Mouse (Mus musculus): ENCODE results near the gene Nup214. TPM values are rescaled to one million over a fixed set of nuclear protein-coding genes. Genes with fewer than 3 reads are reported as not detected.

The Nup214 gene
- polyA plus RNA-seq, 1 experiment = 75.8 TPM

DNA sequence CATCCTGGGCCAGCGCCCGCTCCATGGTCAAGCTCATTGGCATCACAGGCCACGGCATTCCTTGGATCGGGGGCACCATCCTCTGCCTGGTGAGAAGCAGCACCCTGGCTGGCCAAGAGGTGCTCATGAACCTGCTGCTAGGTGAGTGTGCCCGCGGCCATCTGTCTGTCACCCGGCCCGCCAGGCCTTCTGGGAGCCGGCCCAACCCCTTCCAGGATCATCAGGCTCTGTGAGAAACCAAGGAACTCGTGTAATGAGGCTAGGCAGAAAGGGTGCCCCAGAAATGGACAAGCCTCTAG, 121.8 kb downstream of the Nup214 start:
- 92% methylated on average over 10 of the region's 10 CpGs for WGBS
- no peaks in the 10 kb centered on the region for H3K27me3 ChIP-seq (ENCODE audit: control insufficient read depth, insufficient read depth, low read length)
- TF ChIP-seq CTCF (IDR thresholded peaks at IDR 0.05; ENCODE audit: borderline replicate concordance, control insufficient read depth, extremely low read depth, insufficient read depth, low read length, poor library complexity) = no peak
- TF ChIP-seq POLR2A (IDR thresholded peaks at IDR 0.05; ENCODE audit: control insufficient read depth, extremely low read depth, insufficient read depth, low read length, poor library complexity) = no peak
- H3K27ac ChIP-seq (ENCODE audit: control insufficient read depth, insufficient read depth, low read length) = no peak overlapping the region
- peaks cover 7% of the 10 kb centered on the region; the same call in 1 of the 2 replicates for H3K4me1 ChIP-seq (replicated peaks; ENCODE audit: control insufficient read depth, insufficient read depth, low read length)
- no peaks in the 10 kb centered on the region for H3K36me3 ChIP-seq (ENCODE audit: control insufficient read depth, insufficient read depth, low read length)
- DNase-seq = no peak
- no peak overlapping the region for H3K4me3 ChIP-seq (ENCODE audit: control insufficient read depth, insufficient read depth, low read length)

DNA sequence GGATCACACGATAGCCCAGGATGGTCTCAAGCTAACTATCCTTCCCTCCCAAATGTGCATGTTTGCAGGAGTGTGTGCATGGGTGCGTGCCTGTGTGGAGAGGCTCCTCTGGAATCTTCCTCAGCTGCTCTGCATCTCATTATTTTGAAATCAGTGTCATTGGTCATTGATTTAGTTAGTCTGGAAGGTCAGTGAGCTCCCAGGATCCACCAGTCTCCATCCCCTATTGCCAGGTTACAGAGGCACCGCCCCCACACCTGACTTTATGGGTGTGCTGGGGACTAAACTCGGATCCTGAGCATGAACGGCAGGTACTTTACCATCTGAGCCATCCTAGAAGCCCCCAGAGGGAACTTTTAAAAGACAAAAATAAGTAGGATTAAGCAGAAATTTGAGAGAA, 128.7 kb downstream of the Nup214 start:
- no peak for DNase-seq
- TF ChIP-seq CTCF (IDR thresholded peaks at IDR 0.05; ENCODE audit: borderline replicate concordance, control insufficient read depth, extremely low read depth, insufficient read depth, low read length, poor library complexity) (no peak), POLR2A (IDR thresholded peaks at IDR 0.05; ENCODE audit: control insufficient read depth, extremely low read depth, insufficient read depth, low read length, poor library complexity) (no peak)
- Histone ChIP-seq H3K4me3 (ENCODE audit: control insufficient read depth, insufficient read depth, low read length) (no peak overlapping the region), H3K36me3 (ENCODE audit: control insufficient read depth, insufficient read depth, low read length) (no peaks in the 10 kb centered on the region), H3K4me1 (replicated peaks; ENCODE audit: control insufficient read depth, insufficient read depth, low read length) (no peaks in the 10 kb centered on the region), H3K27ac (ENCODE audit: control insufficient read depth, insufficient read depth, low read length) (no peak overlapping the region), H3K27me3 (ENCODE audit: control insufficient read depth, insufficient read depth, low read length) (no peaks in the 10 kb centered on the region)
- WGBS = 92% methylated on average over 5 of the region's 5 CpGs

DNA sequence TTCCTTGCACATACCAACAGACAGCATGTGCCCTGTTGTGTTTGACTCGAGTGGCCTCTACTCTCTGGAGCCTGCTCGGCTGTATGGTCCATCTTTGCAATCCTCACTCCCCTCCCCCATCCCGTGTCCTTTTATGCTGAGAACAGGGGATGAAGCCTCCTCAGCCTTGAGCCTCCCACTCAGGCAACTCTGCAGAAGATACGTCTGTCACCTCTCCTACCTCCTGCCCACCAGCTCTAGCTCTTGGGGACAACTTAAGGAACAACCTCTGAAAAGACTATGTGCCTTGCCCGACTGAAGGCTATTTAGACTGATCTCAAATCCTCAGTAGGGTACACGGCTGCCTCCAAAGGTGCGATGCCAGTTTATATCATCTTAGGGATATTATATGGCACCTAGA, 129.3 kb downstream of the Nup214 start:
- TF ChIP-seq CTCF (IDR thresholded peaks at IDR 0.05; ENCODE audit: borderline replicate concordance, control insufficient read depth, extremely low read depth, insufficient read depth, low read length, poor library complexity) = no peak
- Histone ChIP-seq H3K27me3 (ENCODE audit: control insufficient read depth, insufficient read depth, low read length) (no peaks in the 10 kb centered on the region), H3K27ac (ENCODE audit: control insufficient read depth, insufficient read depth, low read length) (no peak overlapping the region), H3K4me1 (replicated peaks; ENCODE audit: control insufficient read depth, insufficient read depth, low read length) (no peaks in the 10 kb centered on the region), H3K4me3 (ENCODE audit: control insufficient read depth, insufficient read depth, low read length) (no peak overlapping the region), H3K36me3 (ENCODE audit: control insufficient read depth, insufficient read depth, low read length) (no peaks in the 10 kb centered on the region)
- no peak for DNase-seq
- WGBS = 91% methylated on average over 7 of the region's 7 CpGs

Other genes with a start within 250 kb of the Nup214 start
- 0.51 and 0.73 TPM in 2 replicates for gene Qrfp, start 163.9 kb upstream of the Nup214 start, polyA plus RNA-seq (2012; rRNA removed)
- 0.81 and 1.0 TPM in 2 replicates for gene Fibcd1, start 128.4 kb upstream of the Nup214 start, polyA plus RNA-seq (2012; rRNA removed)
- 1.1 and 1.2 TPM in 2 replicates for gene Lamc3, start 87.1 kb upstream of the Nup214 start, polyA plus RNA-seq (2012; rRNA removed)
- 3.4 and 5.0 TPM in 2 replicates for gene Aif1l, start 24.3 kb upstream of the Nup214 start, polyA plus RNA-seq (2012; rRNA removed)
- 189 and 210 TPM in 2 replicates for gene Fam78a, start 110.4 kb downstream of the Nup214 start, polyA plus RNA-seq (2012; rRNA removed)
- gene Plpp7, start 121.1 kb downstream of the Nup214 start, polyA plus RNA-seq (2012; rRNA removed) = 2.9 and 7.7 TPM in 2 replicates
- 104 and 134 TPM in 2 replicates for gene Prrc2b, start 176.6 kb downstream of the Nup214 start, polyA plus RNA-seq (2012; rRNA removed)

Measured in thymus, adult 2 months (tissue).